Mouse (Mus musculus): ENCODE data around the gene 2310034C09Rik.

- TF ChIP-seq CTCF (IDR thresholded peaks at IDR 0.05; ENCODE audit: control insufficient read depth, insufficient read depth, low read length) (no peak), POLR2A (IDR thresholded peaks at IDR 0.05; ENCODE audit: borderline replicate concordance, control insufficient read depth, low read depth, low read length) (no peak)
These were observed 13.8 kb upstream of the 2310034C09Rik start for GRCm38 (mm10) chr16:88744750-88745340.

Data from bone marrow, adult 2 months (tissue).